Mouse (Mus musculus) adrenal gland, adult 2 months (tissue): ENCODE data around the gene Pink1. TPM values are rescaled to one million over a fixed set of nuclear protein-coding genes. Genes with fewer than 3 reads are reported as not detected.

ENCODE experiments used
- microRNA-seq, 2 experiments: library from miRNA; unstranded; fragments of <30 nt; microRNA quantifications; one replicate each; pipeline ENCODE4 v1.2.0; 2021
- polyA plus RNA-seq: library from polyadenylated mRNA; depleted of rRNA; stranded (reverse); fragments of >200 nt; gene quantifications from 2 replicates; pipeline ENCODE4 v1.2.3, GENCODE M21; 2012; rRNA removed
- total RNA-seq, 2 experiments: library from RNA; stranded (reverse); gene quantifications; 2 replicates each; pipeline ENCODE4 v1.2.3; 2021

Gene Pink1
- total and polyA plus RNA-seq, 3 experiments: 145 to 378 (median 180) TPM

Small RNAs within 50 kb of the gene (microRNA-seq; reads per million reads assigned to microRNA genes)
- gene Gm27646 (0 to 1.2 reads per million in 2 experiments), gene Mir7019 (2.6 to 3.3 reads per million in 2 experiments)

Other genes starting within 250 kb of the Pink1 start
- 100 to 1,000 TPM; 202 to 222 TPM for gene Hp1bp3, start 110.0 kb downstream of the Pink1 start, total RNA-seq
- gene Hp1bp3, start 110.0 kb downstream of the Pink1 start, polyA plus RNA-seq: 40.0 and 49.8 TPM in 2 replicates
- 1 to 10 TPM; 1.8 to 2.0 TPM for gene Sh2d5, start 75.9 kb downstream of the Pink1 start, total RNA-seq
- 3.4 and 3.7 TPM in 2 replicates for gene Sh2d5, start 75.9 kb downstream of the Pink1 start, polyA plus RNA-seq
- gene Kif17, start 75.9 kb downstream of the Pink1 start, total RNA-seq: 1 to 10 TPM; 2.7 to 2.8 TPM
- 4.0 and 4.3 TPM in 2 replicates for gene Kif17, start 75.9 kb downstream of the Pink1 start, polyA plus RNA-seq
- 100 to 1,000 TPM; 116 to 131 TPM for gene Ddost, start 21.6 kb downstream of the Pink1 start, total RNA-seq
- 320 and 326 TPM in 2 replicates for gene Ddost, start 21.6 kb downstream of the Pink1 start, polyA plus RNA-seq
- 10 to 100 TPM; 11.2 to 15.5 TPM for gene Cda, start 41.7 kb upstream of the Pink1 start, total RNA-seq
- 26.4 and 31.5 TPM in 2 replicates for gene Cda, start 41.7 kb upstream of the Pink1 start, polyA plus RNA-seq
- 1 to 10 TPM; 2.1 to 4.8 TPM for gene Fam43b, start 70.2 kb upstream of the Pink1 start, total RNA-seq
- 10.3 and 10.9 TPM in 2 replicates for gene Fam43b, start 70.2 kb upstream of the Pink1 start, polyA plus RNA-seq
- gene Mul1, start 108.4 kb upstream of the Pink1 start, total RNA-seq: 10 to 100 TPM; 45.1 to 61.0 TPM
- gene Mul1, start 108.4 kb upstream of the Pink1 start, polyA plus RNA-seq: 20.4 and 26.9 TPM in 2 replicates
- gene Camk2n1, start 128.0 kb upstream of the Pink1 start, total RNA-seq: 10 to 100 TPM; 24.4 to 26.4 TPM
- gene Camk2n1, start 128.0 kb upstream of the Pink1 start, polyA plus RNA-seq: 30.9 and 69.4 TPM in 2 replicates